Mouse (Mus musculus) Patski (cell line): ENCODE data around the gene Fam107b. TPM values are rescaled to one million over a fixed set of nuclear protein-coding genes. Genes with fewer than 3 reads are reported as not detected.

ENCODE experiments used
- ATAC-seq: fragments of 100-300 bp; one replicate; pipeline ENCODE4 v1.8.0; 2021
- CTCF ChIA-PET: fragments of 350-600 bp; sonication (Branson Sonifier 250); formaldehyde crosslinking; loops from one replicate; lab custom pipeline; 2022; ENCODE audit warnings: inconsistent platforms; lab: Charles Lee
- POLR2A ChIA-PET: fragments of 350-600 bp; sonication (Branson Sonifier 250); formaldehyde crosslinking; loops from one replicate; lab custom pipeline; 2022; ENCODE audit warnings: antibody characterized with exemption, inconsistent platforms; lab: Charles Lee
- DNase-seq: peaks from one replicate; pipeline ENCODE4 v3.0.0-alpha.2; 2011; ENCODE audit warnings: low read depth, low spot score
- H3K27me3 ChIP-seq: fragments of 371-371 bp; one replicate; pipeline ENCODE4 v1.5.1; 2021
- CTCF ChIP-seq: fragments of 100-300 bp; IDR thresholded peaks from one replicate; pipeline ENCODE4 v1.5.1; 2021
- in situ Hi-C: fragments of 300-500 bp; cut with MboI; formaldehyde crosslinking; loops from 3 replicates; pipeline ENCODE4 v1.11.1; 2018; ENCODE audit warnings: low pct_unique_long_range_greater_than_20kb, mixed read lengths
- polyA plus RNA-seq: library from polyadenylated mRNA; unstranded; gene quantifications from one replicate; pipeline ENCODE4 v1.2.3, GENCODE M21; 2021

The Fam107b gene
- polyA plus RNA-seq, 1 experiment from 2014 or later: 92.8 TPM

GRCm38 (mm10) chr2:3752365-3752764, 182.1 kb downstream of the Fam107b start:
- DNase-seq (no peak), ATAC-seq (no peak)
- no peaks in the 10 kb centered on the region for H3K27me3 ChIP-seq
- ChIA-PET CTCF (interaction anchor here (1.0 to 1.9 kb wide), 3 partner anchors 8 to 16 kb away, joined by 3 to 5 read pairs (median 3); no protein-coding TSS in a partner anchor), POLR2A (no interaction called here)
- in situ Hi-C loops: loop anchor here (25.0 kb wide), 1 partner anchor 115 kb away; no protein-coding TSS in a partner anchor
- no peak for TF ChIP-seq CTCF

GRCm38 (mm10) chr2:3752893-3753292, 182.6 kb downstream of the Fam107b start:
- CTCF ChIA-PET: interaction anchor here (0.6 to 1.9 kb wide), 4 partner anchors 8 to 207 kb away, joined by 3 to 5 read pairs (median 3); no protein-coding TSS in a partner anchor
- TF ChIP-seq CTCF: no peak
- POLR2A ChIA-PET: no interaction called here
- ATAC-seq (no peak), DNase-seq (no peak)
- in situ Hi-C loops: loop anchor here (25.0 kb wide), 1 partner anchor 116 kb away; no protein-coding TSS in a partner anchor
- no peaks in the 10 kb centered on the region for H3K27me3 ChIP-seq

- ChIA-PET CTCF (interaction anchor here (0.6 to 1.9 kb wide), 5 partner anchors 9 to 208 kb away, joined by 3 to 6 read pairs (median 3); no protein-coding TSS in a partner anchor), POLR2A (no interaction called here)
- H3K27me3 ChIP-seq: no peaks in the 10 kb centered on the region
- in situ Hi-C loops: loop anchor here (25.0 kb wide), 1 partner anchor 116 kb away; no protein-coding TSS in a partner anchor
- ATAC-seq (peak; percentile 42), DNase-seq (no peak)
- no peak for TF ChIP-seq CTCF
These were observed 183.5 kb downstream of the Fam107b start for GRCm38 (mm10) chr2:3753749-3754148.

GRCm38 (mm10) chr2:3755936-3756335, 185.6 kb downstream of the Fam107b start:
- in situ Hi-C loops: loop anchor here (25.0 kb wide), 1 partner anchor 119 kb away; no protein-coding TSS in a partner anchor
- POLR2A ChIA-PET: interaction anchor here (0.9 kb wide), 1 partner anchor 21 kb away, joined by 3 read pairs; no protein-coding TSS in a partner anchor
- H3K27me3 ChIP-seq: no peaks in the 10 kb centered on the region
- CTCF ChIA-PET: interaction anchor here (0.9 kb wide), 1 partner anchor 8 kb away, joined by 3 read pairs; no protein-coding TSS in a partner anchor
- DNase-seq: no peak
- ATAC-seq: no peak
- no peak for TF ChIP-seq CTCF

- DNase-seq (no peak), ATAC-seq (no peak)
- no peak for TF ChIP-seq CTCF
- in situ Hi-C loops: loop anchor here (25.0 kb wide), 1 partner anchor 121 kb away; no protein-coding TSS in a partner anchor
- ChIA-PET CTCF (interaction anchor here (2.0 kb wide), 1 partner anchor 212 kb away, joined by 5 read pairs; no protein-coding TSS in a partner anchor), POLR2A (no interaction called here)
- H3K27me3 ChIP-seq: no peaks in the 10 kb centered on the region
These were observed 188.1 kb downstream of the Fam107b start for GRCm38 (mm10) chr2:3758406-3758805.

GRCm38 (mm10) chr2:3760234-3760836, 190.0 kb downstream of the Fam107b start:
- ATAC-seq (no peak), DNase-seq (no peak)
- in situ Hi-C loops: loop anchor here (25.0 kb wide), 1 partner anchor 123 kb away; no protein-coding TSS in a partner anchor
- no peaks in the 10 kb centered on the region for H3K27me3 ChIP-seq
- TF ChIP-seq CTCF: no peak
- ChIA-PET CTCF (no interaction called here), POLR2A (no interaction called here)

GRCm38 (mm10) chr2:3764136-3764535, 193.8 kb downstream of the Fam107b start:
- CTCF ChIA-PET: interaction anchor here (0.9 to 1.6 kb wide), 5 partner anchors 8 to 217 kb away, joined by 3 to 5 read pairs (median 3); no protein-coding TSS in a partner anchor
- in situ Hi-C loops: loop anchor here (25.0 kb wide), 1 partner anchor 127 kb away; no protein-coding TSS in a partner anchor
- H3K27me3 ChIP-seq: no peaks in the 10 kb centered on the region
- TF ChIP-seq CTCF: no peak
- ATAC-seq: peak; percentile 12
- no peak for DNase-seq
- POLR2A ChIA-PET: no interaction called here

GRCm38 (mm10) chr2:3765957-3766783, 195.9 kb downstream of the Fam107b start:
- no peaks in the 10 kb centered on the region for H3K27me3 ChIP-seq
- ChIA-PET POLR2A (interaction anchor here (0.6 kb wide), 1 partner anchor 220 kb away, joined by 3 read pairs; no protein-coding TSS in a partner anchor), CTCF (interaction anchor here (0.8 to 0.9 kb wide), 2 partner anchors 13 to 15 kb away, joined by 3 read pairs; no protein-coding TSS in a partner anchor)
- no peak for TF ChIP-seq CTCF
- in situ Hi-C loops: loop anchor here (25.0 kb wide), 1 partner anchor 129 kb away; no protein-coding TSS in a partner anchor
- DNase-seq (no peak), ATAC-seq (no peak)

- ChIA-PET POLR2A (no interaction called here), CTCF (interaction anchor here (2.1 kb wide), 1 partner anchor 15 kb away, joined by 6 read pairs; no protein-coding TSS in a partner anchor)
- in situ Hi-C loops: loop anchor here (25.0 kb wide), 1 partner anchor 132 kb away; no protein-coding TSS in a partner anchor
- DNase-seq (no peak), ATAC-seq (peak; percentile 48)
- peak; percentile 84 for TF ChIP-seq CTCF
- H3K27me3 ChIP-seq: no peaks in the 10 kb centered on the region
These were observed 199.0 kb downstream of the Fam107b start for GRCm38 (mm10) chr2:3769260-3769659.
